Mouse (Mus musculus): Measurements from ENCODE around the gene Odf3l1. TPM values are rescaled to one million over a fixed set of nuclear protein-coding genes. Genes with fewer than 3 reads are reported as not detected.

Gene Odf3l1
- total and polyA plus RNA-seq, 3 experiments, result not detected

GRCm38 (mm10) chr9:56851778-56852177 is 12.7 kb downstream of the Odf3l1 start:
- Histone ChIP-seq H3K9me3 (replicated peaks; ENCODE audit: low read length) (no peaks in the 10 kb centered on the region), H3K4me2 (ENCODE audit: insufficient read depth, low read depth, poor library complexity, severe bottlenecking) (no peak overlapping the region), H3K4me3 (replicated peaks in 1 of 3; ENCODE audit: low read depth in 2 of 3, low read length in 2 of 3, poor library complexity in 1 of 3) (no peak overlapping the region), H3K27me3 (replicated peaks) (peaks cover 81% of the 10 kb centered on the region), H3K4me1 (ENCODE audit: control insufficient read depth in 1 of 2, insufficient read depth in 2 of 2) (no peaks in the 10 kb centered on the region), H3K9ac (ENCODE audit: insufficient read depth, low read depth) (no peak overlapping the region), H3K36me3 (replicated peaks in 1 of 2; ENCODE audit: control insufficient read depth in 1 of 2, insufficient read depth in 1 of 2, low read length in 1 of 2) (no peaks in the 10 kb centered on the region), H3K79me2 (replicated peaks; ENCODE audit: control insufficient read depth, extremely low read depth, insufficient read depth, poor library complexity, severe bottlenecking) (no peaks in the 10 kb centered on the region), H3K27ac (ENCODE audit: insufficient read depth, low read depth) (no peak overlapping the region)
- DNase-seq (ENCODE audit: extremely low read depth), result no peak
- in situ Hi-C loops (cut with MboI; ENCODE audit: low pct_ligation_motif_present, low pct_unique_long_range_greater_than_20kb, low sequenced_read_pairs) (no loop called here), dilution Hi-C loops (cut with MboI; ENCODE audit: extremely low pct_ligation_motif_present, extremely low pct_unique_long_range_greater_than_20kb, low sequenced_read_pairs) (no loop called here)
- TF ChIP-seq JUND (conservative IDR thresholded peaks at IDR 0.05; ENCODE audit: low read depth, low read length) (no peak), MXI1 (IDR thresholded peaks at IDR 0.05; ENCODE audit: low read depth, low read length) (no peak), MAX (IDR thresholded peaks at IDR 0.05; ENCODE audit: low read length) (no peak), JUN (IDR thresholded peaks at IDR 0.05; ENCODE audit: insufficient read depth, low read depth, low read length) (no peak), MYC (IDR thresholded peaks at IDR 0.05; ENCODE audit: low read depth, low read length) (no peak), IRF4 (IDR thresholded peaks at IDR 0.05; ENCODE audit: low read depth, low read length) (no peak), RCOR1 (conservative IDR thresholded peaks at IDR 0.05; ENCODE audit: low read depth, low read length) (no peak), E2F4 (IDR thresholded peaks at IDR 0.05; ENCODE audit: insufficient replicate concordance, low read depth, low read length) (no peak), NRF1 (IDR thresholded peaks at IDR 0.05; ENCODE audit: low read depth, low read length) (no peak), ZC3H11A (IDR thresholded peaks at IDR 0.05; ENCODE audit: low read depth, low read length) (no peak), UBTF (IDR thresholded peaks at IDR 0.05; ENCODE audit: low read depth, low read length) (no peak), ZKSCAN1 (IDR thresholded peaks at IDR 0.05; ENCODE audit: borderline replicate concordance, low read depth, low read length) (no peak), CHD1 (IDR thresholded peaks at IDR 0.05; ENCODE audit: low read depth, low read length) (no peak), BHLHE40 (IDR thresholded peaks at IDR 0.05; ENCODE audit: low read depth, low read length) (no peak), USF2 (conservative IDR thresholded peaks at IDR 0.05; ENCODE audit: low read depth, low read length) (no peak)

DNA sequence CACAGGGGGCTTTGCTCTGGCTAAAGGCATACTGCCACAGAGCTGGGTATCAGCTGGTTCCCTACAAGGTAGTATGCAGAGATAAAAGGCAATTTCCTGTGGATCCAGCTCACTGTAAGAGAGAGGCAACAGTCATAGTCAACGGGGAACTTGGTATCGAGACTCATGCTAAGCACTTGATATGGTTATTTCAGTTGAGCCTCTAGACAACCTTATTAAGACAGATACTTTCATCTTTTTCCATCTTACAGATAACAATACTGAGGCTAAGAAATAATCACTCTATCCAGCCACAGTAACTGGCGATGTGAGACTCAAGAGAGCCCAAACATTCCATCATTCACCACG is 13.6 kb downstream of the Odf3l1 start:
- Histone ChIP-seq H3K9me3 (replicated peaks; ENCODE audit: low read length) (no peaks in the 10 kb centered on the region), H3K27me3 (replicated peaks) (peaks cover 86% of the 10 kb centered on the region), H3K4me1 (ENCODE audit: control insufficient read depth in 1 of 2, insufficient read depth in 2 of 2) (no peaks in the 10 kb centered on the region), H3K4me2 (ENCODE audit: insufficient read depth, low read depth, poor library complexity, severe bottlenecking) (no peak overlapping the region), H3K9ac (ENCODE audit: insufficient read depth, low read depth) (no peak overlapping the region), H3K36me3 (replicated peaks in 1 of 2; ENCODE audit: control insufficient read depth in 1 of 2, insufficient read depth in 1 of 2, low read length in 1 of 2) (no peaks in the 10 kb centered on the region), H3K4me3 (replicated peaks in 1 of 3; ENCODE audit: low read depth in 2 of 3, low read length in 2 of 3, poor library complexity in 1 of 3) (no peak overlapping the region), H3K79me2 (replicated peaks; ENCODE audit: control insufficient read depth, extremely low read depth, insufficient read depth, poor library complexity, severe bottlenecking) (no peaks in the 10 kb centered on the region), H3K27ac (ENCODE audit: insufficient read depth, low read depth) (no peak overlapping the region)
- dilution Hi-C loops (cut with MboI; ENCODE audit: extremely low pct_ligation_motif_present, extremely low pct_unique_long_range_greater_than_20kb, low sequenced_read_pairs) (no loop called here), in situ Hi-C loops (cut with MboI; ENCODE audit: low pct_ligation_motif_present, low pct_unique_long_range_greater_than_20kb, low sequenced_read_pairs) (no loop called here)
- TF ChIP-seq E2F4 (IDR thresholded peaks at IDR 0.05; ENCODE audit: insufficient replicate concordance, low read depth, low read length), result no peak
- no peak for DNase-seq (ENCODE audit: extremely low read depth)

Data from CH12.LX (cell line).